Mouse (Mus musculus) cerebellum, postnatal 4 days (tissue): ENCODE data around the gene Il12a.

Experiments used
- DNase-seq, 2 experiments: peaks; one replicate each; pipeline ENCODE4 v3.0.0; 2022; ENCODE audit warnings: low spot score in 2 of 2, mixed read lengths in 1 of 2

The Il12a gene

GRCm38 (mm10) chr3:68690344-68690743 lies at the start of gene Il12a:
Gene Il12a, plus strand, starts transcription at chr3:68690644.
- no peak for DNase-seq

GRCm38 (mm10) chr3:68642935-68643334 lies 47.5 kb upstream of the Il12a start:
- no peak for DNase-seq

DNA sequence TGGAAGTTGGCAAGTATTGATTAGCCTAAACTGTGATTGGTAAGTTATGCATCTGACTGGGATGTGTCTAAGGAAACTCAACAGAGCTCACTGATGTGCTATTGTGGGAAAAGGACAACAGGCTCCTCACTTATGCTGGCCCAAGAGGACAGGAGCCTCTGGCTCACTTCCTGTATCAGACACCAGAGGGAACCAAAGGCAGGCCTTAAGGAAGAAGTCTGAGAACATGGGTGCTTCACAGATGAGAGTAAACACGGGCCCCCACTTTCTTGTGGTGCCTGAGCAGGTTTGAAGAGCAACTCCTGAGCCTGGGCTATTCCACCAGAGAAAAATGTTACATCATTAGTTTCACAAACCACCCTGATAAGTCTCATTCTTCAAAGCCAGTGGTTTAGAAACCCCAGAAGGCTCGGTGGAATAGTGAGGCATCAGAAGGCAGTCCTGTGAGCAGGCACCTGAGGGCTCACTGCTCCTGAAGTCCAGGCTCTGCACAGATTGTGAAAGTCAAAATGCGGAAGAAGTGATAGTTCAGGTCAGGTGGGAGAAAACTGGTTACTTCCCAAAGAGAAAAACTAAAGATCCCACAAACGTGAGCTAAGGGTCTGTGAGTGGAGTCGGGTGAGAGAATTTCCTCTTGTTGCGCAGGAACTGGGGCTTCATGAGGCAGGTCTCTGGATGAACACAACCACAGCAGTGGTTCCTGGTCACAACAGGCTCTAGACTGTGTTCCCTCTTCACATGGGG lies 43.9 kb upstream of the Il12a start:
- DNase-seq: peak in 1 of 2 experiments; percentile 11

GRCm38 (mm10) chr3:68647282-68647681 lies 43.2 kb upstream of the Il12a start:
- no peak for DNase-seq

DNA sequence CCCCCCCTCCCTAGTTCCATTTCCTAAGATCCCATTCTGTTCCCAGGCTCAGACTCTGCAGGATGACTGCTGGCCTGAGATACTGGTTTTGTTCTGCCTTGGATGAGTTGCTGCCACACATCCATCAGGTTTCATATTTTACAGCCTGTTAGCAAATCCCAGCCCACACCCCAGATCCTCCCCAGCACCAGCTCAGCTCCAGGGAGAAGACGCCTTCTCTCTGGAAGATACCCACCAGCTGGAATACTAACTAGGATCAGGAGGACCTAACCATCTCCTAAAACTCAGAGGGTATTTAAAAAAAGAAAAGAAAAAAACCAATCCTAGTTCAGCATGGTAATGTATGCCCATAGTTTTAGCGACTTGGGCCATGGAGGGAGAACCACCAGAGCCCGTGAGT lies 40.2 kb upstream of the Il12a start:
- DNase-seq: no peak

- DNase-seq: no peak
These were observed 33.7 kb upstream of the Il12a start for GRCm38 (mm10) chr3:68656607-68657352.

GRCm38 (mm10) chr3:68657589-68658245 lies 32.7 kb upstream of the Il12a start:
- DNase-seq: no peak

DNA sequence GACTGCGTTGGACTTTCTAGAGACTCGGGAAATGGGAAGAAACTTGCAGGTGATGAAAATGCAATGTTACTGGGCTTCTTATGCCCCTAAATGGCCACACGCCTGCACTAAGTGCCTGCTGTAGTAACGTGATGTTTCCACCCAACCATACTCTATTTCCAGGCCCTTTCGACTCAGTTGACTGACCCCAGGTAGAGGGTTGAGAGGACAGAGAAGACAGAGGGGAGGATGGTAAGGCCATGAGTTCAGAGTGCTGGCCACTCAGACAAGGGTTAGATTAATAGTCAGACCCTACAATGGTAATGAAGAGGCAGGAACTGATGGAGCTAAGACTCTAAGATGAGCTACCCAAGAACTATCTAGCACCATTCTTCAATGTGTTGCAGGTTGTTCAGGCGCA lies 30.4 kb upstream of the Il12a start:
- no peak for DNase-seq

DNA sequence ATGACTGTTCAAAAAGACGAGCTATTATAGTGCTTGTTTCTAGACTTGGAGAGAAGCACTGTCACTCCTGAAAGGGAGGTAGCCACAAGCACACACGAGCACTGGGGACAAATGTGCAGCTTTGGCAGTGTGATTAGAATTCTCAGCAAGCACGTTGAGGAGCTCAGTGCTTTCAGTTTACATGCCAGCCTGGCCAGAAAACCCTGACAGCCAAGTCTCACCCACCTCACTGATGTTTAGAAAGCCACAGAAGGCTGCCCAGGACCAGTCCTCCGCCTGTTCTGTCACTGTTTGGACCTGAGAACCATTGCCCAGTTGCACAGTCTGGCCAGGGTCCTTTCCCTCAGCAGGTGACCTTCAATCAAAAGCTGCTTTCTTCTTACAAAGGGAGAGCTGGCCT lies 29.9 kb upstream of the Il12a start:
- no peak for DNase-seq

GRCm38 (mm10) chr3:68662386-68662785 lies 28.1 kb upstream of the Il12a start:
- no peak for DNase-seq

- no peak for DNase-seq
These were observed 26.1 kb upstream of the Il12a start for GRCm38 (mm10) chr3:68664337-68664736.

- no peak for DNase-seq
These were observed 24.1 kb upstream of the Il12a start for GRCm38 (mm10) chr3:68666377-68666776.

GRCm38 (mm10) chr3:68667852-68668251 lies 22.6 kb upstream of the Il12a start:
- DNase-seq: no peak

DNA sequence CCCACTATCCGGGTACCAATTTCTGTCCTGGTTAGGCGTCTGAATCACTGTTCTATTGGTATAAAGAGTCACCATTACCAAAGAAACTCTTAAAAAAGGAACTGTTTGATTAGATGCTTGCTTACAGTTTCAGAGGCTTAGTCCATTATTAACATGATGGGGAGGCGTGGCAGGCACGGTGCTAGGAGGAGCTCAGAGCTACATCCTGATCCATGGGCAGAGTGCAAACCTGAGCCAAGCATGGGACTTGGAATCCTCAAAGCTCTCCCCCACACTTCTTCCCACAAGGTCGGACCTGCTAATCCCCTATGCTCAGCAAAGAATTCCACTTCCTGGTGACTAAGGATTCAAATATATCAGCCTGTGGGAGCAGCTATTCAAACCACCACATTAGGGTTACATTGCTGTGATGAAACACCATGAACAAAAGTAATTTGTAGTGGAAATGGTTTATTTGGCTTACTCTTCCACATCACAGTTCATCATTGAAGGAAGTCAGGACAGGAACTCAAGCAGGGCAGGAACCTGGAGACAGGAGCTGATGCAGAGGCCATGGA lies 20.9 kb upstream of the Il12a start:
- no peak for DNase-seq

GRCm38 (mm10) chr3:68674721-68675120 lies 15.7 kb upstream of the Il12a start:
- no peak for DNase-seq

DNA sequence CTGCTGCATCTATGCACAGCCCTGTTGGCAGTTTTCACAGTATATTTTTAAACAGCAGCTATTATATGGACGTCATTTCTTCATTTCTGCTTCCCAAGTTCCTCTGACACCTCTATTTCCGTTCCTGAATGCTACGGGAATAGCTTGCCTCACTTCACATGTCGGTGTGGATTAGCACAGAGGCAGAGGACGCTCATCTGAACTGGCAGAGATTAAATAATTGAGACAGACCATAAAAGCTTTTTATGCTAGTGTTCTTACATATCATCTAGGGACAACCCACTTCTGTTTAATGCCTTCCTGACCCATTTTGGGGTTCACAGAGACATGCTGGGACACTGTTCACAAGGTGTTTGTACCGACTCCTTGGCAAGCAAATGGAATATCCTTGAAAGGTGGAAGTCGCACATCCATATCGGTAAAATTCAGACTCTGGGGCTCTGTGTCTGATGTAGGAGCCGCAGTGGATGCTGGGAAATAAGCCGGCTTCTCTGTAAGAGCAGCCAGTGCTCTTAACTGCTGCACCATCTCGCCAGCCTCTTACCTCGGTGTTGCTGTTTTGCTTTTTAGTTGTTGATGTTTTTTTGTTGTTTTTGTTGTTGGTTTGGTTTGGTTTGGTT lies 15.1 kb upstream of the Il12a start:
- no peak for DNase-seq

DNA sequence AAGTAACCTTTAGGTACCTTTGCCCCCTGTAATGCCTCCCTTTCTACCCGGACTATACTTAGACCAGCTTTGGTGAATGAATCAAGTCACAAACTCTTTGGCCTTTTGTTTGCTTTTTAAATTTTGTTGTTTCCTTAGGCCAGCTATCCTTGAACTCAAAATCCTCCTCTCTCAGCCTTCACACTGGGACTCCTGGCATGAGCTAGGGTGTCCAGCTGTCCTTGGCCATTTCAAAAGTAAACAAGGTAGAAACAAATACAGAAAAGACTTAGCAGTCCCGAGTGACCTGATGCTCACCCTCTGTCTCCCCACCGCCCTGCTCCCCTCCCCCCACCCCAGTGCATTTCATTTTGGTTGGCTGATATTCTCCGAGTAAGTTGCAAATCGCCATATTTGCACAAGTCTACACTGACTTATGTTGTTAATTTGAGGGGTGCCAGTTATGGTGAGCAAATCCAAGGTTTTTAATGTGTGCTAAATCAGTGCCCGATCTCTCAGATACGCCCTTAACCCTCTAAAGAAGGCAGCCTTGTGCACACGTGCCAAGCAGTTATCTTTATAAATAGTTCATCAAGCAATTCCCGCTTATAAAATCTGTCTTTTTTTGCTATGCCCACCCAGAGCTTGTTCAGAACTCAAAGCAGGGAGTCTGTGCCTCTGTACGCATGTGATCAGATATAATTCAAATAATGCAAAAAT lies 14.3 kb upstream of the Il12a start:
- DNase-seq: no peak

- peak in 1 of 2 experiments; percentile 16 for DNase-seq
These were observed 13.6 kb upstream of the Il12a start for GRCm38 (mm10) chr3:68676831-68677303.

DNA sequence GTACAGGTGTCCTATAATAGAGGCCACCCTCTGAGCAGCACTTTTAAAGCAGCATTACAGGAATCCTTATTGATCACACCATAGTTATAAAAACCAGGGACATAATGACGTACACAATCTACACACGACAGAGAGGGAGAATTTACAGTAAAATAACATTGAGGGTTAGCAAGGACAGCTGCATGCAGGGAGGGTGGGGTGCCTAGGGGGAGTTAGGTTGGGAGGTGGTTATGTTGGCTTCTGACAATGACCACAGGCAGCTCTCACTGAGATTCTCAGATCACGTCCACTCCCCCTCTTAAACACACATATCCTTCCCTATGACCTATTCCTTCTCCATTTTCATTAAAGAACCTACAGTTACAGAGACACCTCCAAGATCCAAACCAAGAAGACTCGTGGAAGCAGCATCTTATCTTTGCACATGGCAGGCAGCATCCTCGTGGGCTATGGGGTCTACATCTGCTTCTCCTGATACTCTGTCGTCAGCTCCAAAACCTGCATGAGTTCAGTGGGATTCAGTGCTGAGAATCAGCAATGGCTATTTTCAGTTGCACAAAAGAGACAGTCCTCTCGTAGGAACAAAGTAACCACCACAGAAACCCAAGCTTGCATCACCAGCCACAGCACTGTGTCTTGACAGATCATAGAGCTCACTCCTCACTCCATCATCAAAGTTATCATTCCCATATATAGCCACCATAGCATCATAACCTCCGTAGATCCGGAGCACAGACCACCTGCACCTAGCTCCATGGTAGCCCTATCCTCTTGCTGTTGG lies 11.4 kb upstream of the Il12a start:
- DNase-seq: no peak

DNA sequence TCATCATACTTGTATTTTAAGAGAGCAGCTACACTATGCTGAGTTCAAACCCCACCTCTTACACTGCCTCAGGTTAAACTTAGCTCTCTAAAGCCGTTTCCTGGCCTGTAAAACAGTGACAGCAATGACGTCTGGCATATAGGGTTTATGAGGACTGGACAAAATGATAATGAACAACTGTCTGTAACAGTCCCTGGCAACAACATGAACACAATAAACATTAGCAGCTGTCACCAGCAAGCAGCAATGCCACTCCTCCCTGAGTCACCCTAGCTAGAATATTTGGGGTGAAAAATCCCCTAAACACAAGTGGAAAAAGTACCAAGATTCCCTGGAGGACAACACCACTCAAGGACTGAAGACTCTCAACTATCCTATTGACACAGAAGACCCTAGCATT lies 6.9 kb upstream of the Il12a start:
- DNase-seq: no peak
